Mouse (Mus musculus) intestine, embryonic 16.5 days (tissue): ENCODE measurements around the gene Rbm14. TPM values are rescaled to one million over a fixed set of nuclear protein-coding genes. Genes with fewer than 3 reads are reported as not detected.
A peak's percentile ranks its signal among the peaks of the same experiment; 100 is the strongest.
"Not testable (repeated sequence)": the region's sequence is repeated elsewhere in the genome, so short reads cannot be mapped to it uniquely, and the experiment has no call there.

Experiments
- ATAC-seq: fragments of 200-750 bp; cut with Nextera tagmentation; 2 replicates; pipeline ENCODE4 v1.8.0; 2017; ENCODE audit warnings: moderate TSS enrichment, moderate library complexity
- H3K27ac ChIP-seq: fragments of 300-500 bp; sonication (generic); 2 replicates; pipeline ENCODE4 v1.5.1; 2014; ENCODE audit warnings: mild to moderate bottlenecking, low read length
- H3K27me3 ChIP-seq: fragments of 300-500 bp; sonication (generic); replicated peaks from 2 replicates; pipeline ENCODE4 v1.6.1; 2014; ENCODE audit warnings: low read length, control low read depth, mixed read lengths; ENCODE audit not compliant: control insufficient read depth, insufficient read depth
- H3K36me3 ChIP-seq: fragments of 300-500 bp; sonication (generic); 2 replicates; pipeline ENCODE4 v1.6.1; 2014; ENCODE audit warnings: low read length, control low read depth; ENCODE audit not compliant: control insufficient read depth, insufficient read depth
- H3K4me1 ChIP-seq: fragments of 300-500 bp; sonication (generic); 2 replicates; pipeline ENCODE4 v1.6.1; 2014; ENCODE audit warnings: low read length, control low read depth, mixed read lengths; ENCODE audit not compliant: control insufficient read depth, insufficient read depth
- H3K4me2 ChIP-seq: fragments of 300-500 bp; sonication (generic); 2 replicates; pipeline ENCODE4 v1.6.1; 2014; ENCODE audit warnings: low read depth, low read length, control low read depth
- H3K4me3 ChIP-seq: fragments of 300-500 bp; sonication (generic); 2 replicates; pipeline ENCODE4 v1.5.1; 2014; ENCODE audit warnings: mild to moderate bottlenecking, low read length
- H3K9ac ChIP-seq: fragments of 300-500 bp; sonication (generic); 2 replicates; pipeline ENCODE4 v1.6.1; 2014; ENCODE audit warnings: low read depth, low read length
- H3K9me3 ChIP-seq: fragments of 300-500 bp; sonication (generic); 2 replicates; pipeline ENCODE4 v1.6.1; 2016; ENCODE audit warnings: low read length, control low read depth; ENCODE audit not compliant: control insufficient read depth
- WGBS: fragments of 180-500 bp; shearing (Covaris S2); extraction: QIAGEN DNeasy Blood & Tissue Kit; methylation state at CpG from one replicate; pipeline ENCODE4 v1.1.7; 2014; 5-methylcytosine and 5-hydroxymethylcytosine counted together
- polyA plus RNA-seq: library from polyadenylated mRNA; unstranded; fragments of >200 nt; fragmentation: Nextera tagmentation; extraction: Ambion mirVana; gene quantifications from 2 replicates; pipeline ENCODE4 v1.2.1, GENCODE M21; 2015

The Rbm14 gene
- polyA plus RNA-seq, 1 experiment from 2014 or later, result 77.0 TPM

DNA sequence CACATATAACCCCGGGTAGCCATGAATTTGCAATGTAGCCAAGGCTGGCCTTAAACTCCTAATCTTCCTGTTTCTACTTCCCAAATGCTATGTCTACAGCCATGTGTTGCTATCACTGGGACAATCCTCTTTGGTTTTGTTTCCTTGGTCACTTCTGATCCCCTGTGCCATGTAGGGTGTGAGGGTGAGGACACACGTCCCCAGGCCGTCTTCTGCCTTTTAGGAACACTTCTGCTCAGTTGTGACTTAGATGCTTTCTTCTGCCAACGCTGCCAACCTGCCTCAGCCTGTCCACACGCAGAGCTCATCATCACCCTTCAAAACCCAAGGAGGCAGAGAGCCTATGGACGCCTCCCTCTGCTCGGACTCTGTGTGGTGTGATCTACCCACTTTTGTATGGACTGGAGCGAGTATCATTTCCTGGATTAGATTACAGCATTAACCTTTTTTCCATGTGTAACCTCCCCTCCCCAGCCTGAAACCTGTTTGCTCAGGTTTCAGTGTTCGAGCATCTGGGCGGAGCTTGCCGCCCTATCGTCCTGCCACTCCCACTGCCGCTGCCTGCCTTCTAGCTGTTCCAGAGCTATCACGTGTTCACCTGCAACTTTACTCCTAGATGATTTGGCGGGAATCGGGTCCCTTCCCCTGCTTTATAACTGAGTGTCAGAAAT is 17.1 kb upstream of the Rbm14 start:
- Histone ChIP-seq H3K27me3 (no peaks in the 10 kb centered on the region), H3K36me3 (0 out of 2 replicates have a peak, but pooled peaks cover under 1% of the 10 kb centered on the region), H3K4me2 (no peak overlapping the region), H3K9me3 (no peaks in the 10 kb centered on the region), H3K4me1 (0 out of 2 replicates have a peak, but pooled peaks cover 3% of the 10 kb centered on the region), H3K9ac (peak overlapping the region; percentile 44; the same call in 1 of the 2 replicates), H3K27ac (peak overlapping the region; percentile 58), H3K4me3 (no peak overlapping the region)
- WGBS, result 48% methylated on average over 16 of the region's 16 CpGs
- peak; percentile 90 for ATAC-seq

DNA sequence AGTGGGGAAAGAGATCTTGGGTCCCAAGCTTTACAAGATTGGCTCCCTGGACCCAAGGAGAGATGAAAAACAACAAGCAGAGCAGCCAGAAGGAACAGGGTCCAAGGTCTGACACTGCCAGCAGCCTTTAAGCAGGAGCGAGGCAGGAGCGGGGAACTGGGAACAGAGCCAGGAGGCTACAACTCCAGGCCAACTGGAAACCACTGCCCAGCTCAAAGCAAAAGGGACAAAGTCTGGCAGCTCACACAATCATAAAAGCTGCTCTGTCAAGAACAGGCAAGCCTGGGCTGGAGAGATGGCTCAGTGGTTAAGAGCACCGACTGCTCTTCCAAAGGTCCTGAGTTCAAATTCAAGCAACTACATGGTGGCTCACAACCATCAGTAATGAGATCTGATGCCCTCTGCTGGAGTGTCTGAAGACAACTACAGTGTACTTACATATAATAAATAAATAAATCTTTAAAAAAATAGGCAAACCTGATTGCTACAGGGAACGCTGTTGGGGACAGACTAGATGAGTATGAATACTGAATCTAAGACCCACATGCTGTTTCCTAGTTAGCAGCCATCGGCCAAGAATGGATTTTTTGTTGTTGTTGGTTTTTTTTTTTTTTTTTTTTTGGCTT is 9.4 kb upstream of the Rbm14 start:
- no peak overlapping the region for H3K4me3 ChIP-seq
- no peak overlapping the region for H3K9ac ChIP-seq
- H3K4me2 ChIP-seq, result no peak overlapping the region
- peak; percentile 94 for ATAC-seq
- H3K27ac ChIP-seq, result no peak overlapping the region; the same call in 1 of the 2 replicates
- H3K9me3 ChIP-seq, result no peaks in the 10 kb centered on the region
- no peaks in the 10 kb centered on the region; the same call in 1 of the 2 replicates for H3K4me1 ChIP-seq
- H3K27me3 ChIP-seq, result no peaks in the 10 kb centered on the region
- WGBS, result 58% methylated on average over 5 of the region's 5 CpGs
- 0 out of 2 replicates have a peak, but pooled peaks cover 3% of the 10 kb centered on the region for H3K36me3 ChIP-seq

DNA sequence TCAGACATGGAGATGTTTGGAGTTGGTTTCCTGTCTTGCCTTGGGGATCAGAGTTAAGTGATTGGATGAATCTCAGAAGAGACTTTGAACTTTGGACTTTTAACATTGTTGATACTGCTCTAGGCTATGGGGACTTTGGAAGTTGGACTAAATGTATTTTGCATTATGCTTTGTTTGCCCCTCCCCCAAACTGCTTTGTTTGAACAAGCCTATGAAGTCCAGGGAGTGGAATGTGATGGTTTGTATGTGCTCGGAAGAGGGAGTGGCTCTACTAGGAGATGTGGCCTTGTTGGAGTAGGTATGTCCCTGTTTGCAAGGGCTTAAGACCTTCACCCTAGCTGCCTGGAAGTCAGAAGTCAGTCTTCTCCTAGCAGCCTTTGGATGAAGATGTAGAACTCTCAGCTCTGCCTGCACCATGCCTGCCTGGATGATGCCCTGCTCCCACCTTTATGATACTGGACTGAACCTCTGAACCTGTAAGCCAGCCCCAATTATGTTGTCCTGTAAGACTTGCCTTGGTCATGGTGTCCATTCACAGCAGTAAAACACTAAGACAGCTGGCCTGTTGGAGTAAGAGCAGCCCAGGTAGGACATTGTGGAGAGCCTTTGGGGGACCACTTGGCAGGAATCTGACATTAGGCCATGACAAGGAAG is 5.9 kb upstream of the Rbm14 start:
- H3K27ac ChIP-seq, result peak overlapping the region; percentile 78
- WGBS, result 13% methylated on average over 1 of the region's 1 CpGs

DNA sequence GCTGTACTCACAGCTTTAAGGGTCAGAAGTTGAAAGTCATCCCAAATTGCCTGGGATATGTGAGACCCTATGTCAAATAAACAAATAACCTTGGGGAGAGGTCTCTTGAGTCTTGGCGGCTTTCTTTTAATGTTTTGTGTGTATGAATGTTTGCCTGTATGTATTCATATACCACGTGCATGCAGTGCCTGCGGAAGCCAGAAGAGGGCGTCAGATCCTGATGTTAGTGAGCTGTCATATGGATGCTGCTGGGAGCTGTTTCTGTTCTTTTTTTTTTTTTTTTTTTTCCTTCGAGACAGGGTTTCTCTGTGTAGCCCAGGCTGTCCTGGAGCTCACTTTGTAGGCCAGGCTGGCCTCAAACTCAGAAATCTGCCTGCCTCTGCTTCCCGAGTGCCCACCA is 1.6 kb upstream of the Rbm14 start:
- Histone ChIP-seq H3K36me3 (no peaks in the 10 kb centered on the region), H3K4me1 (peaks cover 15% of the 10 kb centered on the region), H3K4me2 (no peak overlapping the region), H3K27ac (no peak overlapping the region), H3K27me3 (no peaks in the 10 kb centered on the region), H3K9me3 (no peaks in the 10 kb centered on the region), H3K4me3 (no peak overlapping the region), H3K9ac (no peak overlapping the region)
- WGBS, result 84% methylated on average over 6 of the region's 6 CpGs
- no peak for ATAC-seq

More for the DNA sequence above, 5.9 kb upstream of the Rbm14 start:
- no peaks in the 10 kb centered on the region for H3K9me3 ChIP-seq
- H3K36me3 ChIP-seq, result no peaks in the 10 kb centered on the region
- H3K4me3 ChIP-seq, result no peak overlapping the region
- H3K4me2 ChIP-seq, result no peak overlapping the region
- peak; percentile 80 for ATAC-seq
- H3K9ac ChIP-seq, result no peak overlapping the region
- no peaks in the 10 kb centered on the region for H3K27me3 ChIP-seq
- H3K4me1 ChIP-seq, result no peaks in the 10 kb centered on the region; the same call in none of the 2 replicates

DNA sequence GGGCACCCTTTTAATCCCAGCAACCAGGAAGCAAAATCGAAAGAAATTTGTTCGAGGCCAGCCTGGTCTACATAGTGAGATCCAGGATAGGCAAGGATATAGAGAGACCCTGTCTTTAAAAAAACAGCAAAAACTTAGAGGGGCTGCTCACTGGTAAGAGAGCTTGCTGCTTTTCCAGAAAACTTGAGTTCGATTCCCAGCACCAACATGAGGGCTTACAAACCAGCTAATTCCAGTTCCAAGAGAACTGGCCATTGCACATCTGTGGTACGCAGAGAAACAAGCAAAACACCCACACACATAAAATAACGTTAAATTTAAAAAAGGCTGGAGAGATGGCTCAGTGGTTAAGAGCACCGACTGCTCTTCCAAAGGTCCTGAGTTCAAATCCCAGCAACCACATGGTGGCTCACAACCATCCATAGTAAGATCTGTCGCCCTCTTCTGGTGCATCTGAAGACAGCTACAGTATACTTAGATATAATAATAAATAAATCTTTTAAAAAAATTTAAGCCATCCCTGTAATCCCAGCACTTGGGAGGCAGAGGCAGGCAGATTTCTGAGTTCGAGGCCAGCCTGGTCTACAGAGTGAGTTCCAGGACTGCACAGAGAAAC is 1.0 kb upstream of the Rbm14 start:
- 69% methylated on average over 8 of the region's 8 CpGs for WGBS
- peak overlapping the region; percentile 96 for H3K4me3 ChIP-seq
- H3K4me1 ChIP-seq, result peaks cover 15% of the 10 kb centered on the region
- H3K36me3 ChIP-seq, H3K27me3 ChIP-seq, H3K9me3 ChIP-seq, ATAC-seq: not testable (repeated sequence)
- peak overlapping the region; percentile 96 for H3K27ac ChIP-seq
- peak overlapping the region; percentile 84 for H3K9ac ChIP-seq
- peak overlapping the region; percentile 60 for H3K4me2 ChIP-seq

DNA sequence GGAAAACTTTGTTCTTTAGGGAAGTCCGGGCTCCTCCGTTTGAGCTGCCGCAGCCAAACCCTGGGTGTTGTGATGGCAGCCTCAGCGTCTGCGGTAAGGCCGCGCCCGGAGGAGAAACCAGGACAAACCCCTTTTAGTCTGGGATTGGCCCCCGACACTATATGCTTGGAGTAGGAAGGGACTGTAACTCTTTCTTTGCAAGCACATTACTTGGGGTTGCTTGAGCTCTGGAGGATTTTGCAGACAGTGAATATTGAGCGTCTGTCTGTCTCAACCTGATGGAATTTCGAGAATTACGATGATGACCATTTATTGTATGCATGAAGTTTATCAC is 442 bp upstream of the Rbm14 start:
- no peaks in the 10 kb centered on the region for H3K9me3 ChIP-seq
- H3K27me3 ChIP-seq, result no peaks in the 10 kb centered on the region
- peak overlapping the region; percentile 96 for H3K4me3 ChIP-seq
- H3K4me1 ChIP-seq, result peaks cover 20% of the 10 kb centered on the region
- peak overlapping the region; percentile 60 for H3K4me2 ChIP-seq
- no peaks in the 10 kb centered on the region for H3K36me3 ChIP-seq
- ATAC-seq, result no peak
- peak overlapping the region; percentile 96 for H3K27ac ChIP-seq
- H3K9ac ChIP-seq, result peak overlapping the region; percentile 84
- 2% methylated on average over 12 of the region's 12 CpGs for WGBS

DNA sequence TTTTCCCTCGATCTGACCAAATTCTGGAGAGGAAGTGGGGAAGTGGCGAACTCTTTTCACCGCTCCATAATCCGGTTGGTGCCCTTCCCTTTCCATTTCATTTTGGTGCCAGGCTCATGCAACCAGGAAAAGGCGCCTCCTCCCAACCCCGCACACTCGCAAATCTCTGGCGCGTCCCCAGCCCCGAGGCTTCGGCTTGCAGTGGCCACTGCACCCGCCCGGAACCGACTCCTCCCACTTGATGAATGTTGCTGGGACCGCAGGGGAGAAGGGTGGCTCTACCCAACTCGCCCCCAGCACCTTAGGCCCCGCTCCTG is 730 bp downstream of the Rbm14 start:
- peak overlapping the region; percentile 87 for H3K9ac ChIP-seq
- WGBS, result under 1% methylated on average over 17 of the region's 17 CpGs
- H3K4me1 ChIP-seq, result peaks cover 20% of the 10 kb centered on the region
- H3K27ac ChIP-seq, result peak overlapping the region; percentile 96
- H3K4me2 ChIP-seq, result peak overlapping the region; percentile 86
- no peaks in the 10 kb centered on the region for H3K36me3 ChIP-seq
- no peaks in the 10 kb centered on the region for H3K27me3 ChIP-seq
- no peak for ATAC-seq
- peak overlapping the region; percentile 96 for H3K4me3 ChIP-seq
- no peaks in the 10 kb centered on the region for H3K9me3 ChIP-seq

DNA sequence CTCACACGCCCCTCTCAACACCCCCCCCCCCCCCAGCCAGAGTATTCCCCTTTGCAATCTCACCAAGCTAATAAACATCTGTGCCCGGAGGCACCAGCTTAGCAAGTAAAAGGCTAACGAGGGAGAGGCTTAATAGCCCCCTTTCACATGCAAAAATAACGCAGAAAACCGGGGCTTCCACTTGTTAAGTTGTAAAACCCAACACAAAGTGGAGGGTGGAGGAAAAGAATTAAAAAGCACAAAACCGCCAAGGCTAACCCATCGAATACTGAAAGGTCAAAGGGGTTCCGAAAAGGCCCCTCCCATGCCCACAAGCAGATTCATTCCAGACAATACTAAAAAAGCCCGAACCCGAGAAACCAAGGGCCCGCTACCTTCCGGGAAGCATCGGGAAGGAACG is 1.1 kb downstream of the Rbm14 start:
- no peak for ATAC-seq
- peak overlapping the region; percentile 86 for H3K4me2 ChIP-seq
- H3K9me3 ChIP-seq, result no peaks in the 10 kb centered on the region
- H3K9ac ChIP-seq, result peak overlapping the region; percentile 87
- no peaks in the 10 kb centered on the region for H3K27me3 ChIP-seq
- peak overlapping the region; percentile 96; the same call in 1 of the 2 replicates for H3K27ac ChIP-seq
- H3K36me3 ChIP-seq, result no peaks in the 10 kb centered on the region
- 0% methylated on average over 14 of the region's 14 CpGs for WGBS
- H3K4me3 ChIP-seq, result peak overlapping the region; percentile 96
- H3K4me1 ChIP-seq, result peaks cover 20% of the 10 kb centered on the region

DNA sequence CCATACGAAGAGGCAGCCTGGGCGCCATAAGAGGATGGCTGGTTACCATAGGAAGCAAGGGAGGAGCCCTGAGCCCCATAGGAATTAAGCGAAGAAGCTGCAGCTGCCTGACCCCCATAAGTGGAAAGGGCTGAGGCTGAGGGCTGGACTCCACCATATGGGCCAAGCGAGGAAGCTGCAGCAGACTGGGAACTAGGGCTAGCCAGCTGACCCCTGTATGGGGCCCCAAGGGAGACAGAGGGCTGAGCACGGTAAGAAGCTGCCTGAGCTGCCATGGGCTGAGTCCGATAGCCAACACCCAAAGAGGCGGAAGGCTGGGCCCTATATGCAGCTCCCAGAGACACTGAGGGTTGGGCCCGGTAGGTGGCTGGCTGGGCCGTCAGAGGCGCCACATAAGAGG is 8.2 kb downstream of the Rbm14 start:
- no peak for ATAC-seq
- Histone ChIP-seq H3K9ac (no peak overlapping the region), H3K36me3 (peaks cover 30% of the 10 kb centered on the region), H3K9me3 (no peaks in the 10 kb centered on the region), H3K27ac (no peak overlapping the region), H3K4me3 (no peak overlapping the region), H3K4me1 (peaks cover 13% of the 10 kb centered on the region; the same call in 1 of the 2 replicates), H3K4me2 (no peak overlapping the region), H3K27me3 (no peaks in the 10 kb centered on the region)
- WGBS, result 79% methylated on average over 10 of the region's 10 CpGs
